Comparison of ENCODE assay signal across 7 mouse cellular contexts in the genomic region with DNA sequence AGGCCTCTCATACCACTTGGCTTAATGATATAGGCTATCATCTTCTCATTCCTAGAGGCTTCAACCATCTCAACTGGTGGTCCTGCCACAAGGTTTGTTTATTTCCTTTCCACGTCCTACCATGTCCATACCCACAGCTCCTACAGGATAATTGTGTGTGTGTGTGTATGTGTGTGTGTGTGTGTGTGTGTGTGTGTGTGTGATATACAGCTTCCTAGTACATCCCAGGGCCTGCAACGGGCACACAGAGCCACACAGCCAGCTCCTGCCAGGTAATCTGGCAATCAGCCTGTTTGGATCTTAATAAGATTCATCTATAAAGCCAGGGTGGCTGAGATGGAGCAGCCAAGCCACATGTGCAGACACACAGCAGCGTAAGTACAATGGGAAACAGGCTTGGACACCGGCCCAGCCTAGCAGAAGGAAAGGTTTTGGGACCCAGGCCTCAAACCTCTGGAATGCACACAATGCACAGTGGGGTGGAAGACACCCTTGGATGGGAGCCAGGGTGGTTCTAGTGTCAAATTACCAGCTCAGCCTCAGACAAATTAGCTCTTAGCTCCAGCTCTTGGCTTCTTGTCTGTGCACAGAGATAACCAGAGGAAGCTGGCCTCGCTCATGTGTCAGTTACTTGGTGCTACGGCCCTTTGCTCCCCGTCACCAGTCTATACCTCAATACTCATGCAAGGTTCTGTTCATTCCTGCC. TPM values are rescaled to one million over a fixed set of nuclear protein-coding genes. Genes with fewer than 3 reads are reported as not detected.
DNase-seq lines count a peak whose midpoint lies in the region; ATAC-seq and TF ChIP-seq lines count a peak whose summit lies in the region.

No protein-coding gene starts in this region.

- no peak overlapping the region for H3K27ac ChIP-seq in neural tube, embryonic 11.5 days (ENCODE audit: low read depth, low read length)
- H3K27ac ChIP-seq in heart, embryonic 14.5 days (replicated peaks in 1 of 2; ENCODE audit: control insufficient read depth in 1 of 2, insufficient read depth in 1 of 2, low read depth in 2 of 2, low read length in 2 of 2): peak overlapping the region; percentile 8 to 15; a peak in 1 of 4 replicates
- H3K27ac ChIP-seq in limb, embryonic 13.5 days: peak overlapping the region; percentile 28; the same call in 1 of the 2 replicates
- H3K27ac ChIP-seq in stomach, postnatal 0 days (replicated peaks): peak overlapping the region; percentile 30; the same call in 1 of the 2 replicates

- WGBS in neural tube, embryonic 11.5 days: 79% methylated on average over 7 of the region's 7 CpGs
- WGBS in heart, embryonic 14.5 days: 15% methylated on average over 7 of the region's 7 CpGs
- WGBS in limb, embryonic 13.5 days: 40% methylated on average over 7 of the region's 7 CpGs
- WGBS in stomach, postnatal 0 days: 30% methylated on average over 7 of the region's 7 CpGs

- DNase-seq in neural tube, embryonic 11.5 days (ENCODE audit: low spot score): peak; percentile 48
- DNase-seq in neural tube, embryonic 10.5 days (ENCODE audit: extremely low spot score, low spot score): no peak
- DNase-seq in cerebellum, adult 9-10 months: peak; percentile 86
- no peak for DNase-seq in stomach, postnatal 0 days (ENCODE audit: low spot score)
- no peak for DNase-seq in spleen, adult 12 weeks (ENCODE audit: low spot score)

- no peak overlapping the region for H3K9ac ChIP-seq in neural tube, embryonic 11.5 days (ENCODE audit: low read length)
- H3K9ac ChIP-seq in heart, embryonic 14.5 days (ENCODE audit: low read length): no peak overlapping the region
- H3K9ac ChIP-seq in limb, embryonic 13.5 days: no peak overlapping the region
- H3K9ac ChIP-seq in stomach, postnatal 0 days (ENCODE audit: low read length): no peak overlapping the region

- ATAC-seq in neural tube, embryonic 11.5 days (ENCODE audit: insufficient read depth, low FRiP score, low TSS enrichment): no peak
- ATAC-seq in heart, embryonic 14.5 days (ENCODE audit: insufficient number of reproducible peaks, insufficient read depth, low FRiP score, low read depth): peak; percentile 74
- peak; percentile 95 for ATAC-seq in limb, embryonic 13.5 days (ENCODE audit: low FRiP score, low read depth)
- no peak for ATAC-seq in stomach, postnatal 0 days (ENCODE audit: low FRiP score, low TSS enrichment)

- no peaks in the 10 kb centered on the region for H3K27me3 ChIP-seq in neural tube, embryonic 11.5 days (ENCODE audit: control insufficient read depth, insufficient read depth, low read length)
- H3K27me3 ChIP-seq in heart, embryonic 14.5 days (ENCODE audit: control insufficient read depth, insufficient read depth, low read length): no peaks in the 10 kb centered on the region
- H3K27me3 ChIP-seq in limb, embryonic 13.5 days: no peaks in the 10 kb centered on the region
- no peaks in the 10 kb centered on the region for H3K27me3 ChIP-seq in stomach, postnatal 0 days (ENCODE audit: control insufficient read depth, insufficient read depth, low read length)

- no peak overlapping the region for H3K4me3 ChIP-seq in neural tube, embryonic 11.5 days (ENCODE audit: low read depth, low read length)
- H3K4me3 ChIP-seq in heart, embryonic 14.5 days (ENCODE audit: control insufficient read depth in 1 of 2, insufficient read depth in 1 of 2, low read depth in 1 of 2, low read length in 2 of 2): no peak overlapping the region
- H3K4me3 ChIP-seq in limb, embryonic 13.5 days: no peak overlapping the region
- no peak overlapping the region for H3K4me3 ChIP-seq in stomach, postnatal 0 days (ENCODE audit: low read depth, low read length)

- H3K9me3 ChIP-seq in neural tube, embryonic 11.5 days (ENCODE audit: control insufficient read depth, low read length): no peaks in the 10 kb centered on the region
- no peaks in the 10 kb centered on the region for H3K9me3 ChIP-seq in heart, embryonic 14.5 days (ENCODE audit: control insufficient read depth, low read length)
- no peaks in the 10 kb centered on the region for H3K9me3 ChIP-seq in limb, embryonic 13.5 days
- H3K9me3 ChIP-seq in stomach, postnatal 0 days (ENCODE audit: control insufficient read depth, low read length): no peaks in the 10 kb centered on the region

- H3K36me3 ChIP-seq in neural tube, embryonic 11.5 days (ENCODE audit: control insufficient read depth, insufficient read depth, low read length): no peaks in the 10 kb centered on the region
- no peaks in the 10 kb centered on the region for H3K36me3 ChIP-seq in heart, embryonic 14.5 days (ENCODE audit: control insufficient read depth, insufficient read depth, low read length)
- H3K36me3 ChIP-seq in limb, embryonic 13.5 days: no peaks in the 10 kb centered on the region
- no peaks in the 10 kb centered on the region for H3K36me3 ChIP-seq in stomach, postnatal 0 days (ENCODE audit: control insufficient read depth, insufficient read depth, low read length)

- no peak for TF ChIP-seq CTCF in stomach, postnatal 0 days (IDR thresholded peaks at IDR 0.05; ENCODE audit: low read depth)

- H3K4me1 ChIP-seq in neural tube, embryonic 11.5 days (ENCODE audit: control insufficient read depth, insufficient read depth, low read length): no peaks in the 10 kb centered on the region
- H3K4me1 ChIP-seq in heart, embryonic 14.5 days (ENCODE audit: control insufficient read depth in 2 of 2, insufficient read depth in 2 of 2, low read length in 2 of 2): peaks cover 4 to 27% of the 10 kb centered on the region in 2 experiments
- H3K4me1 ChIP-seq in limb, embryonic 13.5 days: peaks cover 13% of the 10 kb centered on the region
- 0 out of 2 replicates have a peak, but pooled peaks cover 3% of the 10 kb centered on the region for H3K4me1 ChIP-seq in stomach, postnatal 0 days (replicated peaks; ENCODE audit: control insufficient read depth, insufficient read depth)

- H3K4me2 ChIP-seq in neural tube, embryonic 11.5 days (ENCODE audit: low read depth): no peak overlapping the region
- H3K4me2 ChIP-seq in heart, embryonic 14.5 days (ENCODE audit: low read length): no peak overlapping the region
- H3K4me2 ChIP-seq in limb, embryonic 13.5 days (replicated peaks): no peak overlapping the region
- no peak overlapping the region for H3K4me2 ChIP-seq in stomach, postnatal 0 days (replicated peaks; ENCODE audit: low read depth)

- TF ChIP-seq EP300 in stomach, postnatal 0 days (optimal IDR thresholded peaks at IDR 0.05): no peak

RNA-seq across cellular contexts. Expression of gene Vsnl1, which starts 45.0 kb away (rescaled TPM):
- 4.5 and 5.0 TPM in 2 replicates for polyA plus RNA-seq in neural tube, embryonic 11.5 days (2014; fragmentation: Nextera tagmentation; extraction: Ambion mirVana)
- polyA plus RNA-seq in heart, embryonic 14.5 days (2014; fragmentation: Nextera tagmentation; extraction: Ambion mirVana): 13.4 and 31.9 TPM in 2 replicates
- 1.8 and 2.4 TPM in 2 replicates for polyA plus RNA-seq in limb, embryonic 13.5 days (2015; fragmentation: Nextera tagmentation; extraction: Ambion mirVana)
- 0.65 and 0.72 TPM in 2 replicates for polyA plus RNA-seq in stomach, postnatal 0 days (2015; fragmentation: Nextera tagmentation; extraction: Ambion mirVana)

Comparison
In these comparisons a context has a peak if more than half of its experiments do, and no peak if none do; other contexts are left out.
1. DNase-seq: peak in neural tube, embryonic 11.5 days (single experiment) and cerebellum, adult 9-10 months (single experiment); none in neural tube, embryonic 10.5 days (single experiment), stomach, postnatal 0 days (single experiment) and spleen, adult 12 weeks (single experiment).
2. ATAC-seq: peak in heart, embryonic 14.5 days (single experiment) and limb, embryonic 13.5 days (single experiment); none in neural tube, embryonic 11.5 days (single experiment) and stomach, postnatal 0 days (single experiment).